Mouse (Mus musculus): ENCODE data around the gene Samd15.
"Not testable (repeated sequence)": the region's sequence is repeated elsewhere in the genome, so short reads cannot be mapped to it uniquely, and the experiment has no call there.

Samd15 gene

DNA sequence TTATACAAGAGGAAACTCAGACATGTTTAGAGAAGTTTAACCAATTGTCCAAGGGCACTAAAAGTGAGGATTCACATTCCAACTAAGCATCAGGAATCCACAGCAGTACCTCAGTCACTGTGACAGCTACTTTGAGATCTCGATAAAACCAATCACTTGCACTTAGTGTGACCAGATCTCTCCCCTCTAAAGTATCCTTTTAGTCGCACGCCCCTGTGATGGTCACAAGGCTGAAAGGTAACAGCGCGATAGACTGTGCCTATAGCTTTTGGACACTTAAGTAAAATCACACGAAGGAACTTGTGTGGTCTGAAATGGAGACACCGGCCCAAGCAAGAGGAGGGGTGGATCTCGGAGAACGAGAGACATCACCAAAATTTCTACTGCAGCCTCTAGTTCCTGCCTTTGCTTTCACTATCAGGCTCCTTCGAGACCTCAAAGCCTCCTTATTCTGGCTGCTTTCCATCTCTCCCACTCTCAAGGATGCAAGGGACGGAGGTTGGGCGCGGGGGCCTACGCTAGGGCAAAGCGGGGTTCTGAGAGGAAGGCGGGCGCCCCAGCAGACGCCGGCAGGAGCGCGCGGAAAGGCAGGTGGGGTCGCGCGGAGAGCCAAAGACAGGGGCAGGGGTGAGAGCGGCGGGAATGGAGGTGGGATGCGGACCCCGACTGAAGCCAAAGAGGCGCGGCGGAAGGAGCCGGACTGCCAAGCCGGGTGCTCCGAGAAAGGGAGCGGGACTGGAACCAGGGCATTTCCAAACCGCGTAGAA is at the start of gene Samd15:
Gene Samd15 (plus strand): TSS at position 518 of the 767 bp plus-strand sequence.
- DNase-seq (ENCODE audit: low spot score in 2 of 2) = peak in 1 of 2 experiments; percentile 22

DNA sequence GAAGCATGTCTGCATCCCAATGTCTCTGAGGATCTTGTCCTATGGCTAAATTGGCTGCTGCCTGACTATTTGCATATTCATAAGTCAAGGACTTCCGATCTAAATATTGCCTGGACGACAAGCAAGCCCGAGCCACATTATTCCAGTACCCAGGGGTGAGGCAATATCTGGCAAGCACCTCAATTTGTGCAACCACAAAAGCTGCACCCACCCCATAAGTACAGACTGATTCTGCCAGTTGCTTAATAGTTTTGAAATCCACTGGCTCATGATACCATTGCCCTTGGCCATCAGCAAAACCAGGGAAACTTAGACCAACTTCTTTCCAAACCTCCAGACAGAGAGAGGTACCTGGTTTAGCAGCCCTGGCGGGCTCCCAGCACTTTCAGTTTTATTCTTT is 45.1 kb upstream of the Samd15 start:
- DNase-seq (ENCODE audit: low spot score in 2 of 2) = not testable (repeated sequence)

DNA sequence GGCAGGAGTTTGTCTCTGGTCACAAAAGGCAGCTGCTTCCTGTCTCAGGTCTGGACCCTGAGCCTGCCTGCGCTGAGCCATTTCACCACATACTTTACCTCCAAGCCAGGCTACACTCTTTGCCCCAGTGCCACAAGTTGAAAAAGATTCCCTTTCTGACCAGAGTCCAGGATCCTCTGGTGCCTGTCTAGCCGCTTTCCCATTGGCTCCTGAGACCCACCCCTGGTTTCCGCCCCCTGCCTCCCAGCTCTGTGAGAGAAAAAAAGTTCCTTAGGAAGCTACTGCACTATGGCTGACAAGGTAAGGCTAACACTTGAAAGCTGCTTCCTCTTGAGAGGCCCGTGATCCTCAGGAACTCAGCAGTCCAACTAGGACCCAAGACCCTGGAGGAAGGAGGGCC is 42.2 kb upstream of the Samd15 start:
- DNase-seq (ENCODE audit: low spot score in 2 of 2) = no peak

DNA sequence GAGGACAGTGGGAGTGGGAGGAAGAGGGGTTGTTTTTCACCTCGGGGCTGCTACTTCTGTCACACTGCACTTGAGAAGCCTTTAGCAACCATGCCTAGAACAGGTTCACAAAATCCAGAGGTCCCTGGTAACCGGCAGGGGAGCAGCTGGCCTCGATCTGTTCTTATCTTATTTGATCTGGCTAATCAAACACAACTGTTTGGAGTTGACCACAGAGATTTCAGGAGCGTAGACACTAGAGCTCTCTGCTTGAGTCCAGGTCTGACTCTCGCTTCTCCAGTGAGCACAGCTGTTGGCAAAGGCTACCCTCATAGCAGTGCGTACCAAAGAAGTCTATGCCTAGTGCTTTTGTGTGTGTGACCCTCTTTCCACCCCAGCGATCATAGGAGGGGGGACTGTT is 41.4 kb upstream of the Samd15 start:
- no peak for DNase-seq (ENCODE audit: low spot score in 2 of 2)

DNA sequence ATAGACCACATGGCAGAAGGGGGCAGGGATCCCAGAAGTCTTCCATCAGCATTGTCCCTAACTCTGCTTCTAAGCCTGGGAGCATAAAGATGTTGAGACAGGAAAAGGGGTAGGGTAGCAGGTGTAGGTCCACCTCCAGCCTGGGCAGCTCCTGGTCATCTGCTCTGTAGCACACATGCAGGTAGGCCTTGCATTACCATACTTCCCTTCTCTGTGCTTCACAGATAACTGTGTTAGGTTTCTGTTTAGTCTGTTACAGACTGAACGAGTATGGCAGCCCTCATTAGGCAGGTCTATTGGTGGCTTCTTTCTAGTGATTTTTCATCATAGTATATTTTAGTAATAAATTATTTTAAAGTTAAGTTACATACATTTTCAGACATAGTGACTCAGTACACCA is 39.2 kb upstream of the Samd15 start:
- DNase-seq (ENCODE audit: low spot score in 2 of 2) = no peak

DNA sequence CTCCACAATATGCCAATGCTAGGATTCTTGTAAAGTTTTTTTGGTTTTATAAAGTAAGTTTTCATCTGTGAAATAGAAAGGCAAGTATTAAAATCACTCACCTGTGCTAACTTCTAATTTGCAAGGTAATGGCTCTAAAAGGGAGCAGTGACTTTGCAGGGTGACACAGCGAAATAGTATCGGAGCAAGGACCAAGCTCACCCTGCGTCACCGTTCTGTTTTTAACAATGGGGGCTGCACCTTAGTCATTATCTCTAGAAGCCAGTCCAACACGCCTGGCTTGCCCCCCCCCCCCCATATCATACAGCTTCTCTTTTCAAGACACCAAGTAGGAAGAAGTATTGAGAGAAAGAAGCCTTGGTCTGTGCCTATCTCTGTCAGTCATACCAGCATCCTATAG is 38.7 kb upstream of the Samd15 start:
- no peak for DNase-seq (ENCODE audit: low spot score in 2 of 2)

DNA sequence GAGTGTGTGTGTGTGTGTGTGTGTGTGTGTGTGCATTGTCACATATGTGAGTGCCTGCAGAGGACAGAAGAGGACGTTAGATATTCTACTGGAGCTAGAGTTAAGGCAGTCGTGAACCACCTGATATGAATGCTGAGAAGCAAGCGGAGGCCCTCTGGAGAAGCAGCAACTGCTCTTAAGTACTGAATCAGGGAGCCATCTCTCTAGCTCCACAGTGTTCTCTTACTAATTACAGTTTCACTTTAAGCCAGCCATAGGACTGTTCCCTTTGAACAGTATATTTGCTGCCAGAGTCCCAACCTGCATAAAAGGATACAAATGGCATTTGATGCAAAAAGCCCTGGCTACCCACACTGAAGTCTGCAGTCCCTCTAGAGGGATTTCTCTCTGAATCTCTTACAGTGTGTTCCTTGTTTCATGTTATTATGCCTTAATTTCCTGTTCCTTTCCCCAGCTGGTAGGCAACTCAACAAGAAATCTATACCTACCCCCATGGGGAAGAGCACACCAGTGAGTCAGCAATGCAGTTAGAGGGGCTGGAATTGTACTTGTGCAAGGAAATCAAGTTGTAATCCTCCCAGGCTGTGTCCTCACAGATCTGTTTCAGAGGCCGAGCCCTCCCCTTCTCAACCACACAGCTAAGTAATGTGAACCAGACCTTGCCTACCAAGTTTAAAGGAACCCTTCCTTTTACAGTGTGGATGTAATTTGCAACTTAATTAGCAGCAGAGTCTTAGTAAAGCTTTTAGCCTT is 24.2 kb upstream of the Samd15 start:
- no peak for DNase-seq (ENCODE audit: low spot score in 2 of 2)

DNA sequence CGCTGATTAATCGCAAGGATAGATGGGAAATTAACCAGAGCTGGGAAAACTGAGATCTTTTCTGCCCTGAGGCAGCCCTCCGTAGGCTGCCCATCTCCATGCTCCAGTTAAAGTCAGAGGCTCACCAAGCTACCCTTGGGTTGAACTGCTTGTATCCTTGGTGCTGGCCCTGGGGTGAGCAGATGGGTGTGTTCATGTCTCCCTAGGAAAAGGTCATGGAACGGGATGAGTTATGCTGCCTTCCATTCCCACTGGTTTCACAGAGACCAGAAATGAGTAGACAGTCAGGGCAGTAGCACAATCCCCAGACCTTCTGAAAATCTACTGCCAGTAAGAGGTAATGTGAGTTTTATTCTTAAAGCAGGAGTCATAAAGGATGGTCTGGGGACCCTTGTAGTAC is 21.9 kb upstream of the Samd15 start:
- DNase-seq (ENCODE audit: low spot score in 2 of 2) = no peak

DNA sequence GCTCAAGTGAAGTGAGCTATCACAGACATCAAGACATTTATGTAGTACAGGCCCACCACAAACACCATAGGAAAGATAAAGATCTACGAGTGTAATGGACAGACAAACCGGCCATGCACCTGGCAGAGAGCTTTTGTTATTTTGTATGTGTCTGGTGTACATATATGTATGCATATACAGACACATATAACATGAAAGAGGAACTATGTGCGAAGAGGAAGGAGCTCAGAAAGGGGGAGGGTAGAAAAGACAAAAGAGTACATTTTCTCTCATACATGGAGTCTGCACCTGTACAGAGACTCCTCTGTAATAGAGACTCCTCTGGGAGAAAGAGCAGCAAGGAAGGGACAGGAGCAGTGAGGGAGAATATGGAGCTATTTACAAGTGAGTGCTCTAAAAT is 6.5 kb upstream of the Samd15 start:
- no peak for DNase-seq (ENCODE audit: low spot score in 2 of 2)

DNA sequence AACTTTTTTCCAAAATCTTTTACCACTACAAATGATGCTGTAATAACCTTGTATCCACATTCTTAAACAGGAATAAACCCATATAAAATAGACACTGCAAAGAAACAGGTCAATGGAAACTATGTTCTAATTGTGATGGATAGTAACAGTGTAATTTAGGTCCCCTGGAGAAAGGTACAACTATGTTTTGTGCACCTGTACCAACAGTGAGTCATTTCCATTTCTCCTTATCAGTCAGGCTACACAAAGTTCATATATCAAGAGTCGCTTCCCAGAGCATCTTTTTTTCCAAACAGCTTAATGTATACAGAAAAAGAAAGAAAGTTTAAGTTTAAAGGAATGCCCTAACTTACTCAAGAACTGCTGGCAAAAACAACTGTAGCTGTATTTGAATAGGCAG is 4.5 kb upstream of the Samd15 start:
- DNase-seq (ENCODE audit: low spot score in 2 of 2) = no peak

DNA sequence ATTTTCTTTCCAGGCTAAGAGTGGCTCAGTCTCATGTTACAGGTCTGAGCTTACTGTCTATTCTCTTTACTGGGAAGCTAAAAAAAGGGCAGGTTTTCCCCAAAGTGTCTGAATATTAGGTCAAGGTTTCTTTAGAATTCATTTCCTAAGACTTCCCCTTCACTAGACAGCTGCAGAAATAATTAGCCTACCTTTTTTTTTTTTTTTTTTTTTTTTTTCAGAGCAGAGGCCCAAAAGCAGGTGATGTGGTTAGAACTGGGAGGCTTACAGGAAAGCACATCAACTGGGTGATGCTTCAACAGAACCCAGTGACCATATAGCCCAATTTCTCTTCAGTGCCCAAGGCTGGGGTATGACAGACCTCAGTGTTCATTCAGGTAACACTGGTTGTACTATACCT is 3.2 kb upstream of the Samd15 start:
- no peak for DNase-seq (ENCODE audit: low spot score in 2 of 2)

DNA sequence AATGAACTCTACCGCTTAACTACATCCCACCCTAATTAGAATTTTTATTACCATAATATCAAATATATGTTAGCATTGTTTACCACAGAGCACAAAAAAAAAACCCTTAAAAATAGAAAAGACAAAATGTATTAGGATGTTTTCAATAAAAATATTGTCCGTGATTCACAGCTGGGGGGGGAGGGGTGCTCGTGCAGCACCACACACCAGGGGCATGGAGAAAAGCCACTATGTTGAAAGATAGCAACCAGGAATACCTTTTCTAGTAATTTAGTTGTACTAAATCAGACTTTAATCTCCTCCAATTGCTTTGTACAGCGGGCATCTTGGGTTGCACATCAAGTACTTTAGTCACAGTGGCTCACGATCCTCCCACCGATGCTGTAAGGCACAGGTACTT is 731 bp upstream of the Samd15 start:
- DNase-seq (ENCODE audit: low spot score in 2 of 2) = no peak

DNA sequence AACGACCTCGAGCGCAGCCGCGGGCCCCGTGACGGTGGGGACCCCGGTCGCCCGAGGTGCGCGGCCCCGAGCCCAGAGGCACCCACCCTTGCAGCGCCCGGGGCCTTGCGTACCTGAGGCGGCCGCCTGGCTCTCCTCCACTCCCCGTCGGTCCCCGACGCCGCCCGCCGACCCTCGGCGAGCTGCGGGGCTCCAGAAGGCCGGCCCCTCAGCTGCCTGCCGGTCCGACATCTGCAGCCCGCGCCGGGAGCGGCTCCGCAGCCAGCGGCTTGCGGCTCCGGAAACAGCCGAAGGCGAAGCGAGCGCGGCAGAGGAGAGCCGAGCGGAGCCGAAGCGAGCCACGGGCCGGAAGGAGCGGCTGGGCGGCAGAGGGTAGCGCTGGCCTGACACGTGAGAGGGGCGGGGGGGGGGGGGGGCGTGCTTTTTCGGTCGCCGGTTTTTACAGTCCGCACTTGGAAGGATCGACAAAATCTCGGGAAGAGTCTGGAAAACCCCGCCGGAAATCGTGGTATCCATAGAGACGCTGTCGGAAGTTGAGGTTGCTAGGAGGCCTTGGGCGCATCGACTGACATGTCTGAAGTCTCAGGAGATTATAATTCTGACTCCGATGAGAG is 557 bp downstream of the Samd15 start, which contains the start of gene Tmed8:
Gene Tmed8 (minus strand): TSS at position 482 of the 614 bp plus-strand sequence.
- peak; percentile 71 to 76 for DNase-seq (ENCODE audit: low spot score in 2 of 2)

DNA sequence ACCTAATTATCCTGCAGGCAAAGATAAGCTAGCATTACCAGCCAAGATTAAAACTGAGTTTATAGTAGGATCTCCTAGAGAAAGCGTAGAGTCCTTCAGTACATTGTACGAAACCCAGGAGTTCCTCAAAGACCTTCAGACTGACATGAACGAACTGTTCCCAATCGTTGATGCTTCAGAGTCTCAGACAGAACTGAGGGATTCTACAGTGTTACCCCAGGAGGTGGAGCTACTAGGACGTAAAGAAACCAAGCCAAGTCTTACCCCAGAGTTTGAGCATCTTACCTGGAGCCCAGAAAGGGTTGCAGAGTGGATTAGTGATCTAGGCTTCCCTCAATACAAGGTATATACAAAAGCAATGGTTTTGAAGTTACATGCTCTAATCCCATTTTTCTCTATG is 2.2 kb downstream of the Samd15 start:
- DNase-seq (ENCODE audit: low spot score in 2 of 2) = no peak

DNA sequence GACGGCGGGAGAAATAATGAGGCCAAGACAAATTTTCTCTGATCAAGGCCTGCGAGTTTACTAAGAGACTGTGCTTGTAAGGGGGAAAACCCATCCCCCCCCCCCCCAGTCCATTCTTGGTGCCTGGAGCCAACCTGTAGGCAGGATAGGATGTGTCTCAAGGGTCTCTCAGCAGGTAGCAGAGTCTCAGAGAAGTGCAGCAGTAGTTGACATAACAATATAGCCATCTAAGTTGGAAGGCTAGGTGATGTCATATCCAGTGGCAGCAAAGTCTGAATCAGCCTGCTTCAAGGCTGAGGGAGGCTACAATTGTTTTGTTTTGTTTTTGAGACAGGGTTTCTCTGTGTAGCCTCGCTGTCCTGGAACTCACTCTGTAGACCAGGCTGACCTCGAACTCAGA is 6.3 kb downstream of the Samd15 start:
- not testable (repeated sequence) for DNase-seq (ENCODE audit: low spot score in 2 of 2)

DNA sequence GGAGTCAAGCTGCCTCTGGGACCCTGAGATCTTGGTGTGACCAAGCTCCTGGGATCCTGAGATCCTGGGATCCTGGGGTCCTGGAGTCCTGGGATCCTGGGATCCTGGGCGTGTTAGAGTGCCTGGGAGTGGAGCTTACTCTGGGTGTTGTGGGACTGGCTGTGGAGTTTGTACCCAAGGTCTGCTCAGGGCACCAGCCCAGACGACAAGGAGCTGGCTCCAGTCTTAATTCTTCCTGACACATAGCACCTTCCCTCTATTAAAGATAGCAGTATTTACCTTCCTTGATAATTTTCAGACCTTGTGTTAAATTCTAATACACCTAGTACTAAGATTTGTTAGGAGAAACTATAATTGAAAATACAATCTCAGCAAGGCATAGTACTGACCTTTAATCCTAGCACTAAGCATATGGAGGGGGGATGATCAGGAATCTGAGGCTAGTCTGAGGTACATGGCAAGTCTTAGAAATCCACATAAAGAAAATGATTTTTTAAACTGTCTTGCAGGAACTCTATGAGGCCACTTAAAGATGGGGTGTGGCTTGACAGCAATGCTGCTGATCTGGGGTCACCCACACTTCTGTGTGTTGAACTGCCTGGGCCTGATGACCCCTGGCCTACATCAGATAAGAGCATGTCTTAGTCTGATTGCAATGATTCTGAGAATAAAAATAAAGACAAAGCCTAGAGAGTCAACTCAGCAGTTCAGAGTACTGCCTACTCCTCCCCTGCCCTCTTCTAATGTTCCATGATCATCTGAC is 13.5 kb downstream of the Samd15 start:
- no peak for DNase-seq (ENCODE audit: low spot score in 2 of 2)

DNA sequence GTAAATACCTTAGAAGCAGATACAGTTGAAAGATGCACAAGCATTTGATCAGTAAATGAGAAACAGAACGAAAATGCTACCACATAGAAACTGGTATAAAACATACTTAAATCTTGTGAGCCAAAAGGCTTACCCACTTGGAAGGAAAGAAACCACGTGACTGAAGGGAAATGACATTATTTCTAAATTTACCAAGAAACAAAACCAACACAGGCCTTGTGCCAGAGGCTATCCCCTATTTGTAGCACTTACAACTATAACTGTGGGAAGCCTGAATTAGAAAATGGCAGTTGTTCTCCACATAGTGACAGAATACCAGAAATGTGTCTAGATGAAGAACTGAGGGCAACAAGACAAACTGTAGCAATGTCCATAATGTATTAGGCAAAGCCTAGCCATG is 16.5 kb downstream of the Samd15 start:
- DNase-seq (ENCODE audit: low spot score in 2 of 2) = no peak

DNA sequence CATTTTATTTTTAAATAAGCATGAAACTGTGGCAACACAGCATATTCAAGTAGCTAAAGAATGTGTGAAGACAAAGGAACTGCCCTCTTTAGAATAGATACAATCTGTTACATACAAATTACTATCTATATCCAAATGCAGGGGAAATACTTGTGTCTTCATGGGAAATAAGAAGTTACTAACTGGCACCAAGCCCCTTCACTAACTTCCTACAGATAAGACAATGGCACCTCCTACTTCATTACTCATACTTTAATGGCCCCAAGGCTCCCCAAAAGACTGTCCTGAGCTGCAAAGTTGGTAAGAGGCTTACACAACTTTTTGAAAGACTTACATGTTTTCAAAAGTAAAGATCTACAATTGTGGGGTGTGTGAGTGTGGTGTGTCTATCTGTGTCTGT is 18.1 kb downstream of the Samd15 start:
- no peak for DNase-seq (ENCODE audit: low spot score in 2 of 2)

DNA sequence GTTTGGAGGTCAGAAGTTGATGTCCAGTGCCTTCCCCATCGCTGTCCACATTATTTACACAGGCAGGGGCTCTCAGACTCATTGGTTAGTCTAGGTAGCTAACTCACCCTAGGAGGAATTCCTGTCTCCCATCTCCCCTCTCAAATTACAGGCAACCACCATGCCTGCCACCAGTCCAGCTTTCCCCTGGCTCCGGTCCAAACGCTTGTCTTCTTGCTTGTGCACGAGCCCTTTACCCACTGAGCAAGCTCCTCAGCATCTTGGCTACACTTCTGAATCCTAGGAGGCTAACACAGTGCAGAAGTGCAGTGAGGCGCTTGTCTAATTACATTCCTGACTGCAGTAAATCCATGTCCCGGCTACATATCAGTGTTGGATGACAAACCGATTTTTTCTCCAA is 19.8 kb downstream of the Samd15 start:
- DNase-seq (ENCODE audit: low spot score in 2 of 2) = no peak

DNA sequence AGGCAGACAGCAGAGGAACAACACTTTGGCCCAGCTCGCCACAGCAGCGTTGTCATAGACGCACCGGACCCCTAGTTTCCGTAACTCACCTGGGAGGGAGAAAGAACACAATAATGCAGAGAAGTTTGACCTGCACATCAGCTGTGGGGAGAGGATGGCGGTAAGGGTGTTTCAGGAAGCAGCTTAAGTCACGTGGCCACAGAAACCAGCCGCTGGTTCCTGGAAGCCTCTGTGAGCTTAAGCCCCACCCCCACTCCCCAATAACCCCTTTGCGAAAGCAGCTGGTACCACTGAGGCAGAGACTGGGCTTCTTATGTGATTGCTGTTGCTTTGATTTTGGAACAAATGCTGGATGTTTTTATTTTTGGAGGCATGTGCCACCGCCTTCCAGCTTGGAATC is 25.4 kb downstream of the Samd15 start:
- DNase-seq (ENCODE audit: low spot score in 2 of 2) = no peak

DNA sequence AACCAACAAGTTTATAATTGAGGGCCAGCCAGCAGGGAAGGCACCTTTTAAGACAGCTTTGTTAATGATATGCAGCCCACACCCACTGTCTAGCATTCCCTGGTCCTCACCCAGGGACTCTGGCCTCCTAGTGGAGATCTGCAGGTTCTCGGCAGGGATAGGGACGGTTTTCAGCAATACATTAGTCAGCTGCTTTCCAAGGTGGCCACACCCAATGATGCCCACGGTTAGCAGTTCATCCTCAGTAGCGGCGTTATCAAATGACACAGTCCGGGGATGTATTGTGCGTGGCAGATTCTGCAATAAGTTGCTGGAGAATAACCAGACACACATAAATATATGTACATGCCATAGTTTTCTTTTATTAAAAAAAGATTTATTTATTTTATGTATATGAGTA is 27.3 kb downstream of the Samd15 start:
- DNase-seq (ENCODE audit: low spot score in 2 of 2) = no peak

DNA sequence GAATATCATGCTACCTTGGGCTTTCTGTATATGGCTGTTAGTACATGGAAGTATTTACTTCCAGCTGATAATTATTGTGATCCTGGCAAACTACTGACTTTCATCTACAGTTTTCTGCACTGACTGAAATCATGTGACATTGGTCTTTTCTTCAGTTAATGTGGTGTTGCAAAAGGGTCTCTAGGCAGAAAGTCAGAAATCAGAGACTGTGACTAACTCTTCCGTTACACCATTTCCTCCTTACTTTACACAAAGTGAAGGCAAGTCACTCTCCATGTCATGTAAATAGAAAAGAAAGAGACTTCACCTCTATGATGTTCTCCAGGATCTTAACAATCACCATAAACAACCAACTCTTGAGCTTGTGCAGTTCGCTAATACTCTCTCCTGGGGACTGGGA is 30.1 kb downstream of the Samd15 start:
- no peak for DNase-seq (ENCODE audit: low spot score in 2 of 2)
